Mouse (Mus musculus) midbrain, embryonic 11.5 days (tissue): ENCODE measurements around the gene Stx8. TPM values are rescaled to one million over a fixed set of nuclear protein-coding genes. Genes with fewer than 3 reads are reported as not detected.
A peak's percentile ranks its signal among the peaks of the same experiment; 100 is the strongest.

Source experiments
- ATAC-seq: fragments of 200-750 bp; cut with Nextera tagmentation; 2 replicates; pipeline ENCODE4 v1.8.0; 2017; ENCODE audit warnings: moderate TSS enrichment, moderate library complexity; ENCODE audit not compliant: low FRiP score
- DNase-seq: peaks from one replicate; pipeline ENCODE4 v3.0.0; 2015; ENCODE audit warnings: low spot score; ENCODE audit errors: missing footprints
- H3K27ac ChIP-seq: fragments of 300-500 bp; sonication (generic); 2 replicates; pipeline ENCODE4 v1.5.1; 2014; ENCODE audit warnings: low read depth, low read length
- H3K27me3 ChIP-seq: fragments of 300-500 bp; sonication (generic); 2 replicates; pipeline ENCODE4 v1.6.1; 2014; ENCODE audit warnings: mild to moderate bottlenecking, low read length, moderate library complexity, mixed read lengths; ENCODE audit not compliant: control insufficient read depth, insufficient read depth
- H3K36me3 ChIP-seq: fragments of 300-500 bp; sonication (generic); 2 replicates; pipeline ENCODE4 v1.6.1; 2014; ENCODE audit warnings: mild to moderate bottlenecking, low read length, moderate library complexity, mixed read lengths; ENCODE audit not compliant: control insufficient read depth, insufficient read depth
- H3K4me1 ChIP-seq: fragments of 300-500 bp; sonication (generic); 2 replicates; pipeline ENCODE4 v1.6.1; 2014; ENCODE audit warnings: low read length; ENCODE audit not compliant: control insufficient read depth, insufficient read depth
- H3K4me2 ChIP-seq: fragments of 300-500 bp; sonication (generic); 2 replicates; pipeline ENCODE4 v1.6.1; 2014; ENCODE audit warnings: mild to moderate bottlenecking, moderate library complexity
- H3K4me3 ChIP-seq: fragments of 300-500 bp; sonication (generic); 2 replicates; pipeline ENCODE4 v1.5.1; 2014; ENCODE audit warnings: low read depth, low read length
- H3K9ac ChIP-seq: fragments of 300-500 bp; sonication (generic); 2 replicates; pipeline ENCODE4 v1.6.1; 2014; ENCODE audit warnings: low read length
- H3K9me3 ChIP-seq: fragments of 300-500 bp; sonication (generic); 2 replicates; pipeline ENCODE4 v1.6.1; 2016; ENCODE audit warnings: low read length; ENCODE audit not compliant: control insufficient read depth
- WGBS: fragments of 180-500 bp; shearing (Covaris S2); extraction: QIAGEN DNeasy Blood & Tissue Kit; methylation state at CpG from one replicate; pipeline ENCODE4 v1.1.7; 2014; 5-methylcytosine and 5-hydroxymethylcytosine counted together
- polyA plus RNA-seq: library from polyadenylated mRNA; unstranded; fragments of >200 nt; fragmentation: Nextera tagmentation; extraction: Ambion mirVana; gene quantifications from 2 replicates; pipeline ENCODE4 v1.2.1, GENCODE M21; 2014

Gene Stx8
- polyA plus RNA-seq, 1 experiment from 2014 or later: 55.3 TPM

DNA sequence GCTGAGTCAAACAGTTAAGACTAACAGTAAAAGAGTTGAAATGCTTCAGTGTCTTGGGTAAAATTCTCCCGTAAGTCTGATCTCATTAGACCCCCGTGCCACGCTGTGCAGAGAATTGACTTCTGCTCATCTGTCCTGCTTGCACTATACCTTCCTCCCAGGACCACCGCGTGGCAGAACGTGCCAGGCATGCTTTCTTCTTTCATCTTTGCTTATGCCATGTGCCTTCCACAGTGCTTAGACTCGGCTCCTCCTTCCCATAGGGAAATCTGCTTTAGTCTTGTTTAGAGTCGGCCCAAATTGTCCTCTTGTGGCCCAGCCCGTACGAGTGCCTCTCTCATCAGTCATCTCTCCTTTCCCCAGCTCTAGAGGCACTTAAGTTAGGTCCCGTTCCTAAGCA lies 1.8 kb downstream of the Stx8 start:
- H3K9ac ChIP-seq: no peak overlapping the region
- WGBS: 59% methylated on average over 11 of the region's 11 CpGs
- H3K4me1 ChIP-seq: peaks cover 13% of the 10 kb centered on the region; the same call in 1 of the 2 replicates
- no peak overlapping the region for H3K4me2 ChIP-seq
- ATAC-seq (no peak), DNase-seq (peak; percentile 60)
- H3K4me3 ChIP-seq: no peak overlapping the region
- H3K9me3 ChIP-seq: no peaks in the 10 kb centered on the region
- H3K36me3 ChIP-seq: no peaks in the 10 kb centered on the region
- H3K27ac ChIP-seq: no peak overlapping the region
- no peaks in the 10 kb centered on the region for H3K27me3 ChIP-seq

DNA sequence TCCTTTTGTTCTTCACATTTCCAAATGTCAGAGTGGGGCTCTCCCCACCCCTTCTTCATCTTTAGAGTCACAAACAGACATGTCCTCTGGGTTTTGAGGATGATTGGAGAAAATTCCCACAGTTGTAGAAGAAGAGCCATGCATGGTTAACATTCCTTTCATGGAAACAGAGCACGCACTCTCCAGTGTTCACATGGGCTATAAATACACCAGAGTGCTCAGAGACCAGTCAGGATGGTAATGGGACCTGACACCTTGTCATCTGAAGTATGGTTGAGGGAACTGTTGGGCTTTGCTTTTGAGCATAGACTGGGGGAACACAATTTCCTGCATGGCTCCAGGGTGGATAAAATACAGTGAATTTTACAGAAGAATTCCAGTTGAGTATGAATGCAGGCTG lies 6.6 kb downstream of the Stx8 start:
- DNase-seq (no peak), ATAC-seq (no peak)
- Histone ChIP-seq H3K36me3 (no peaks in the 10 kb centered on the region), H3K9ac (no peak overlapping the region), H3K4me2 (no peak overlapping the region), H3K4me3 (no peak overlapping the region), H3K4me1 (peaks cover 5% of the 10 kb centered on the region; the same call in 1 of the 2 replicates), H3K27me3 (0 out of 2 replicates have a peak, but pooled peaks cover 4% of the 10 kb centered on the region), H3K27ac (no peak overlapping the region), H3K9me3 (no peaks in the 10 kb centered on the region)
- WGBS: 85% methylated on average over 1 of the region's 1 CpGs

DNA sequence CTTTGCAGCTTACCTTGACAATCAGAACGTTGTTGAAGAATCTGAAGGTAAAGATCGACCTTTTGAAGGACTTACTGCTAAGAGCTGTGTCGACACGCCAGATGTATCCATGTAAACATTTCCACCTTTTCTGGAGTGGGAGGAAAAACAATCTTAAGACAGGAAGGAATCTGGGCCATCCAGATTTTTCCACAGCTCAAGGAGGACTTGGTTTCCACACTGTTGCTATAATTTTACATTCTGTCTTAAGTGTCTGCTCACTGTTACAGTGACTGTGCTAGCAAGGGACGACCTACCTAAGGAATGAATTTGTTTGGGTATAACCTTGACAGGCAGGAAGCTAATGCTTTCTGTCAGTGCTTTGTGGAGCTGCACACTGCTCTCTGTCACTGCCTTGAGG lies 7.2 kb downstream of the Stx8 start:
- Histone ChIP-seq H3K27me3 (0 out of 2 replicates have a peak, but pooled peaks cover 4% of the 10 kb centered on the region), H3K27ac (no peak overlapping the region), H3K4me1 (peaks cover 4% of the 10 kb centered on the region; the same call in 1 of the 2 replicates), H3K9ac (no peak overlapping the region), H3K9me3 (no peaks in the 10 kb centered on the region), H3K4me3 (no peak overlapping the region), H3K4me2 (no peak overlapping the region), H3K36me3 (no peaks in the 10 kb centered on the region)
- DNase-seq: no peak
- WGBS: 88% methylated on average over 5 of the region's 5 CpGs
- ATAC-seq: no peak

DNA sequence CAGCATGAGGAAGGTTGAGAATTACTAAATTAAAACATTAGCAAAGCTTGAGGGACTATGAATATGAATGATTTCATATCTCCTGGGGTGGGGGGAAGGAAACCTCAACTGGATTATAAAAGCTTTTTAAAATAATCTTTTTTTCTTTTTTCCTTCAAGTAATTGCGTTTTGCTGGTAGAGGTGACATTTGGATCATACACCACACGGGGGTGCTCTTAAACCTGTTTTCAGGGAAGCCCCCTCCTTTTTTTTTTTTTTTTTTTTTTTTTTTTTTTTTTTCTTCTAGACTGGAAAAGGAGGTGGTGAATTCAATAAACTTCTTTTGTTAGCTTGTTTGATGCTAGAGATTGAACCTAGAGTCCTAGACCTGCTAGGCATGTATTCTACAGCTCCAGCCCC lies 9.3 kb downstream of the Stx8 start:
- ATAC-seq (no peak), DNase-seq (peak; percentile 90)
- H3K27ac ChIP-seq: no peak overlapping the region
- H3K4me3 ChIP-seq: no peak overlapping the region
- H3K4me1 ChIP-seq: peaks cover 5% of the 10 kb centered on the region; the same call in 1 of the 2 replicates
- H3K9ac ChIP-seq: no peak overlapping the region
- H3K4me2 ChIP-seq: no peak overlapping the region
- H3K27me3 ChIP-seq: peaks cover 4% of the 10 kb centered on the region; the same call in 1 of the 2 replicates
- no peaks in the 10 kb centered on the region for H3K9me3 ChIP-seq
- H3K36me3 ChIP-seq: no peaks in the 10 kb centered on the region
- WGBS: 9% methylated on average over 2 of the region's 2 CpGs

DNA sequence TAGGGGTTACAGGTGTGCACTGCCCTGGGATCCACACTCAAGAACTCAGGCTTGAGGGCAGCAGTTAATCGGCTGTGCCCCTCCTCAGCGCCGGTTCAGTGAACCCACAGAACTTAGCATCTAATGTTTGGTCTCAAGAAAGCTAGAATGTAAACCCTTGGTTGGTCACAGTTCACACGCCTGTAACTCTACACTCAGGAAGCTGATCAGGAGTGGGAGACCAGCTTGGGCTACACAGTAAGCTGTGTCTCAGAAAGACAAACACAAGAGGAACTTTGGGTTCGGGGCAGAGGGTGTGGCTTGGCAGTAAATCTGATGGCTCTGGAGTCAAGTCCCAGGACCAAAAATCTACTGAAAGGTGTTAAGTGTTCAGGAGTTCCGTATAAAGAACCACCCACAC lies 17.6 kb downstream of the Stx8 start:
- ATAC-seq (no peak), DNase-seq (no peak)
- H3K4me3 ChIP-seq: no peak overlapping the region
- no peaks in the 10 kb centered on the region for H3K9me3 ChIP-seq
- H3K4me2 ChIP-seq: no peak overlapping the region
- H3K9ac ChIP-seq: no peak overlapping the region
- H3K4me1 ChIP-seq: peaks cover 6% of the 10 kb centered on the region
- 92% methylated on average over 6 of the region's 6 CpGs for WGBS
- no peaks in the 10 kb centered on the region for H3K36me3 ChIP-seq
- H3K27me3 ChIP-seq: no peaks in the 10 kb centered on the region; the same call in none of the 2 replicates
- H3K27ac ChIP-seq: no peak overlapping the region

DNA sequence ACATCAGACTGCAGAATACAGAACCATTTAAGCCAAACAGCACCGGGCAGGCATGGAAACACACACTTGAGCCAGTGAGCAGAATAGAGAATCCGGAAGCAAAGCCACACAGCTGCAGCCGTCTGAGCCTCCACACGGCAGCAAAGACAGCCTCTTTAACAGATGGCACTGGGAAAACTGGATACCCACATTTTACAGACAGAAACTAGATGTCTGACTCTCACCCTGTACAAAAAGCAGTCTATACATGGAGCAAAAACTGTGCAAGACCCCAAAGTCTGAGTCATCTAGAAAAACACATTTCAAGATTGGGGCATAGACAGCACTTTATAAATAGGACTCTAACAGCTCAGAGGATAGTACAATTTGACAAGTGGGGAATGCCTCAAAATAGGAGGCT lies 25.2 kb downstream of the Stx8 start:
- 91% methylated on average over 4 of the region's 4 CpGs for WGBS
- H3K9ac ChIP-seq: no peak overlapping the region
- no peak for ATAC-seq

DNA sequence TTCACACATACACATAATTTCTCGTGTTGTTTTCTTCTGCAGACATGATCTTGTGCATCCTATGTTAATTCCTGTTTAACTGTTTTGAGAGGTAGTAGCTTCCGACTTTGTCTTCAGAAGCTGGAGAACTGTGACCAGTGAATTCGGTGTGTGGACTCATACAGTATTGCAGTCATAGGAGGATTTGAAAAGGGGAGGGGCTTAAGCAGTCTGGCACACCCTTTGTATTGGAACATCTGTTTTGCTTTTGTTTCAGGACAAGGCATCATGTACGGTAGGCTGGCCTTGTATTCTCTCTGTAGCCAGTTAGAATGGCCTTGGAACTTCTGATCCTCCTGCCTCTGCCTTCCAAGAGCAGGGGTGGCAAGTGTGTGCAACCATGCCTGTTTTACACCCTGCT lies 30.0 kb downstream of the Stx8 start:
- no peaks in the 10 kb centered on the region for H3K27me3 ChIP-seq
- H3K4me2 ChIP-seq: no peak overlapping the region
- H3K4me3 ChIP-seq: no peak overlapping the region
- WGBS: 80% methylated on average over 4 of the region's 4 CpGs
- H3K4me1 ChIP-seq: no peaks in the 10 kb centered on the region
- H3K9ac ChIP-seq: no peak overlapping the region
- H3K36me3 ChIP-seq: no peaks in the 10 kb centered on the region
- DNase-seq (no peak), ATAC-seq (no peak)
- no peaks in the 10 kb centered on the region for H3K9me3 ChIP-seq
- no peak overlapping the region for H3K27ac ChIP-seq

More for the DNA sequence above, 25.2 kb downstream of the Stx8 start:
- Histone ChIP-seq H3K4me1 (peaks cover 11% of the 10 kb centered on the region), H3K9me3 (no peaks in the 10 kb centered on the region), H3K36me3 (no peaks in the 10 kb centered on the region), H3K4me2 (no peak overlapping the region), H3K4me3 (no peak overlapping the region), H3K27me3 (no peaks in the 10 kb centered on the region), H3K27ac (no peak overlapping the region)
- DNase-seq: no peak

DNA sequence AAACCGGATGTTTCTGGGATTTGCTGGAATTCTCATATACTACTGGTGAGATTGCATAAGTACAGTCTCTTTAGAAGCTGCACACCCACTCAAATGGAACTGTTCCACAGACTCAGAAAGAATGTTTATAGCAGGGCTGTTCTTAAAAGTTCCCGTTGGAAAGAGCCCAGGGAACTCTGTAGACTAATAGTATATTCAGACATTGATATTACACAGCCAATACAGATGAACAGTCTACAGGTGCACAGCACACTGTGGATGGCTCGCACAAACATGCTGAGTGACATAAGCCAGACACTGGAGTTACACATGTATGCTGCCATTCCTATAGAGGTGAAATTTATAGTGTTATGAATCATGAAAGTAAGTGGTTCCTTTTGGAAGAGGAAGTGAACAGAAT lies 32.9 kb downstream of the Stx8 start:
- Histone ChIP-seq H3K9ac (no peak overlapping the region), H3K27me3 (no peaks in the 10 kb centered on the region), H3K4me2 (no peak overlapping the region), H3K4me1 (no peaks in the 10 kb centered on the region), H3K27ac (no peak overlapping the region), H3K36me3 (no peaks in the 10 kb centered on the region), H3K4me3 (no peak overlapping the region), H3K9me3 (no peaks in the 10 kb centered on the region)
- 94% methylated on average over 3 of the region's 3 CpGs for WGBS
- DNase-seq (no peak), ATAC-seq (no peak)

DNA sequence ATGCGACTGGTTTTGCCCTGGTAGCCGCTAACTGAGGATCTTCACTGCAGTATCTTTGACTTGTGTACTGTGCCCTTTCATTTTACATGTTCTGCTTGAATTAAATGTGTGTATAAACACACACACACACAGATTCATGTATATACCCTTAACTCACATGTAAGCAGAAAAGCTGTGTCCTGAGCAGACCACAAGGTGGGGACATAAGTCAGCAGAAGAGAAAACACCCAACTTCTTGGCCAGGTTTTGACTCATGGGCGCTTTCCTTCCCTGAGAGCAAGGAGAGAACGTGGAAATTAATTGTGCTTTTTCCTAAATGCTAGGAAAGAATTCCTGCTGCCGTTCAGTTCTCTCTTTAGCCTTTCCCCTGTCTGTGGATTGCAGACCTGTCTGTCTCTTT lies 33.6 kb downstream of the Stx8 start:
- Histone ChIP-seq H3K4me1 (no peaks in the 10 kb centered on the region), H3K4me3 (no peak overlapping the region), H3K9ac (no peak overlapping the region), H3K36me3 (no peaks in the 10 kb centered on the region), H3K9me3 (no peaks in the 10 kb centered on the region), H3K27me3 (no peaks in the 10 kb centered on the region), H3K27ac (no peak overlapping the region), H3K4me2 (no peak overlapping the region)
- 78% methylated on average over 5 of the region's 5 CpGs for WGBS
- no peak for DNase-seq
- ATAC-seq: no peak

DNA sequence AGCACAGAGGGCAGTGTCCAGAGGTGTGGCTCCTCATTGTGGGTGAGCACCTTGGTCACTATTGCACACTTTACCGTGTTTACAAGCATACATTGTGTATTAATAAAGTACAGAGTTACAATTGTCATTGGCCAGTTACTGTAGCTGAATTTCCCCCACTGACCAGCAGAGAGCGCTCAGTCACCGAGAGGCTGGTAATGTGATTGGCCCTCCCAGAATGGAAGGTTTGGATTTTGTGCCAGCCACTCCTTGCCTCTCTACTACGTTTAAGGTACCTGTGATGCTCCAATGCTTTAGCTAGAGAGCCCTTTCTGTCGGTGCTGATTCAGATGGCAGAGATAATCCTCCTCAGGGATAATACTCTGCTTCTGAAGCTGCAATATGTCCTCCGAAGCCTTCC lies 38.2 kb downstream of the Stx8 start:
- no peaks in the 10 kb centered on the region for H3K27me3 ChIP-seq
- H3K36me3 ChIP-seq: no peaks in the 10 kb centered on the region
- H3K9me3 ChIP-seq: no peaks in the 10 kb centered on the region
- ATAC-seq (no peak), DNase-seq (peak; percentile 97)
- no peak overlapping the region for H3K4me2 ChIP-seq
- H3K4me3 ChIP-seq: no peak overlapping the region
- H3K4me1 ChIP-seq: peaks cover 21% of the 10 kb centered on the region
- H3K9ac ChIP-seq: no peak overlapping the region
- 21% methylated on average over 6 of the region's 6 CpGs for WGBS
- H3K27ac ChIP-seq: no peak overlapping the region
